Mouse (Mus musculus) CH12.LX (cell line): ENCODE measurements around the gene Gm17622. TPM values are rescaled to one million over a fixed set of nuclear protein-coding genes. Genes with fewer than 3 reads are reported as not detected.

Experiments used
- DNase-seq: peaks from one replicate; pipeline ENCODE4 v3.0.0-alpha.2; 2013; ENCODE audit errors: extremely low read depth
- H3K27ac ChIP-seq: 2 replicates; pipeline ENCODE4 v1.5.1; 2012; ENCODE audit warnings: low read depth, mild to moderate bottlenecking, control low read depth, moderate library complexity; ENCODE audit not compliant: insufficient read depth
- H3K27me3 ChIP-seq: replicated peaks from 2 replicates; pipeline ENCODE3; 2012; ENCODE audit warnings: inconsistent platforms
- H3K36me3 ChIP-seq, 2 experiments: replicated peaks in 1 of 2; 2 replicates each; pipeline versions ENCODE3 to v1.6.1; 2012; ENCODE audit warnings: inconsistent platforms in 1 of 2, low read length in 1 of 2, mild to moderate bottlenecking in 1 of 2, mixed read lengths in 1 of 2, moderate library complexity in 1 of 2; ENCODE audit not compliant: control insufficient read depth in 1 of 2, insufficient read depth in 1 of 2
- H3K4me1 ChIP-seq, 2 experiments: 2 replicates each; pipeline ENCODE4 v1.6.1; 2012; ENCODE audit warnings: inconsistent platforms in 1 of 2, moderate library complexity in 1 of 2; ENCODE audit not compliant: insufficient read depth in 2 of 2, control insufficient read depth in 1 of 2
- H3K4me2 ChIP-seq: 2 replicates; pipeline ENCODE4 v1.6.1; 2012; ENCODE audit warnings: low read depth, mild to moderate bottlenecking, control low read depth; ENCODE audit not compliant: poor library complexity, insufficient read depth, severe bottlenecking
- H3K4me3 ChIP-seq, 3 experiments: fragments of 150-350 bp in 1 of 3; sonication (generic) in 1 of 3; replicated peaks in 1 of 3; 2 replicates each; pipeline versions ENCODE3 to v1.5.1; 2011 to 2012; ENCODE audit warnings: low read depth in 2 of 3, low read length in 2 of 3, mild to moderate bottlenecking in 2 of 3, moderate library complexity in 2 of 3, control low read depth in 1 of 3, improper control_type of control experiment in 1 of 3, inconsistent platforms in 1 of 3, mixed read lengths in 1 of 3; ENCODE audit not compliant: poor library complexity in 1 of 3
- H3K79me2 ChIP-seq: replicated peaks from 2 replicates; pipeline ENCODE4 v1.6.1; 2012; ENCODE audit warnings: mild to moderate bottlenecking, moderate library complexity; ENCODE audit not compliant: control insufficient read depth, poor library complexity, insufficient read depth, severe bottlenecking; ENCODE audit errors: extremely low read depth
- H3K9ac ChIP-seq: 2 replicates; pipeline ENCODE4 v1.6.1; 2012; ENCODE audit warnings: low read depth, mild to moderate bottlenecking, control low read depth, moderate library complexity; ENCODE audit not compliant: insufficient read depth
- H3K9me3 ChIP-seq: replicated peaks from 2 replicates; pipeline ENCODE3; 2012; ENCODE audit warnings: low read length, inconsistent platforms, mixed read lengths
- EP300 ChIP-seq: IDR thresholded peaks from 2 replicates; pipeline ENCODE4 v1.6.1; 2011; ENCODE audit warnings: low read length, improper control_type of control experiment
- ETS1 ChIP-seq: conservative IDR thresholded peaks from 2 replicates; pipeline ENCODE4 v1.6.1; 2012; ENCODE audit warnings: low read depth, mild to moderate bottlenecking, inconsistent platforms, low read length, improper control_type of control experiment, moderate library complexity
- IRF4 ChIP-seq: IDR thresholded peaks from 2 replicates; pipeline ENCODE4 v1.6.1; 2014; ENCODE audit warnings: low read depth, mild to moderate bottlenecking, inconsistent platforms, low read length, improper control_type of control experiment
- JUND ChIP-seq: conservative IDR thresholded peaks from 2 replicates; pipeline ENCODE4 v1.6.1; 2011; ENCODE audit warnings: low read depth, low read length, improper control_type of control experiment
- KAT2A ChIP-seq: IDR thresholded peaks from 2 replicates; pipeline ENCODE4 v1.6.1; 2012; ENCODE audit warnings: low read length, improper control_type of control experiment, inconsistent platforms; ENCODE audit not compliant: insufficient replicate concordance
- MAX ChIP-seq: IDR thresholded peaks from 2 replicates; pipeline ENCODE4 v1.6.1; 2011; ENCODE audit warnings: low read length, improper control_type of control experiment
- MAZ ChIP-seq: IDR thresholded peaks from 2 replicates; pipeline ENCODE4 v1.6.1; 2012; ENCODE audit warnings: low read depth, mild to moderate bottlenecking, inconsistent platforms, low read length, improper control_type of control experiment, moderate library complexity
- MXI1 ChIP-seq: IDR thresholded peaks from 2 replicates; pipeline ENCODE4 v1.6.1; 2011; ENCODE audit warnings: mild to moderate bottlenecking, low read depth, low read length, improper control_type of control experiment
- MYC ChIP-seq: IDR thresholded peaks from 2 replicates; pipeline ENCODE4 v1.6.1; 2011; ENCODE audit warnings: low read depth, mild to moderate bottlenecking, improper control_type of control experiment, low read length
- NRF1 ChIP-seq: IDR thresholded peaks from 2 replicates; pipeline ENCODE4 v1.6.1; 2014; ENCODE audit warnings: low read depth, mild to moderate bottlenecking, inconsistent platforms, low read length, improper control_type of control experiment, moderate library complexity
- PAX5 ChIP-seq: IDR thresholded peaks from 2 replicates; pipeline ENCODE4 v1.6.1; 2012; ENCODE audit warnings: low read length, inconsistent platforms, mixed read lengths
- POLR2AphosphoS2 ChIP-seq: IDR thresholded peaks from 2 replicates; pipeline ENCODE4 v1.6.1; 2011; ENCODE audit warnings: low read depth, low read length, improper control_type of control experiment
- USF1 ChIP-seq: IDR thresholded peaks from 2 replicates; pipeline ENCODE4 v1.6.1; 2014; ENCODE audit warnings: low read depth, mild to moderate bottlenecking, inconsistent platforms, low read length, improper control_type of control experiment
- USF2 ChIP-seq: conservative IDR thresholded peaks from 2 replicates; pipeline ENCODE4 v1.6.1; 2011; ENCODE audit warnings: low read depth, low read length, improper control_type of control experiment
- ZKSCAN1 ChIP-seq: IDR thresholded peaks from 2 replicates; pipeline ENCODE4 v1.6.1; 2012; ENCODE audit warnings: low read depth, inconsistent platforms, low read length, improper control_type of control experiment, borderline replicate concordance
- dilution Hi-C: fragments of 300-500 bp; cut with MboI; formaldehyde crosslinking; loops from 2 replicates; pipeline ENCODE4 v1.14.3; 2020; ENCODE audit warnings: low sequenced_read_pairs; ENCODE audit not compliant: extremely low pct_unique_long_range_greater_than_20kb, extremely low pct_ligation_motif_present
- in situ Hi-C: fragments of 300-500 bp; cut with MboI; formaldehyde crosslinking; loops from 3 replicates; pipeline ENCODE4 v1.14.3; 2019; ENCODE audit warnings: low sequenced_read_pairs, low pct_ligation_motif_present, low pct_unique_long_range_greater_than_20kb, mixed read lengths
- polyA plus RNA-seq: library from polyadenylated mRNA; unstranded; fragments of >175 nt; gene quantifications from 2 replicates; pipeline ENCODE4 v1.2.1, GENCODE M21; 2012; ENCODE audit warnings: low read depth; ENCODE audit not compliant: insufficient read length
- total RNA-seq, 2 experiments: library from RNA; depleted of rRNA; stranded (reverse); fragments of 300-350 nt in 1 of 2; fragments of >200 nt in 1 of 2; gene quantifications; 2 replicates each; pipeline ENCODE4 v1.2.3; 2012 to 2014

Gm17622 gene
- total and polyA plus RNA-seq, 3 experiments: not detected

- H3K4me1 ChIP-seq: peaks cover 5 to 8% of the 10 kb centered on the region in 2 experiments; a peak in 3 of 4 replicates
- in situ Hi-C loops (no loop called here), dilution Hi-C loops (no loop called here)
- 0 out of 2 replicates have a peak, but pooled peaks cover 3% of the 10 kb centered on the region for H3K79me2 ChIP-seq
- peaks cover 2% of the 10 kb centered on the region for H3K9me3 ChIP-seq
- no peak for TF ChIP-seq ETS1
- H3K4me2 ChIP-seq: no peak overlapping the region
- H3K27ac ChIP-seq: no peak overlapping the region; the same call in 1 of the 2 replicates
- no peaks in the 10 kb centered on the region for H3K27me3 ChIP-seq
- H3K4me3 ChIP-seq: no peak overlapping the region
- H3K9ac ChIP-seq: no peak overlapping the region
- no peak for DNase-seq
- peaks cover 38 to 80% of the 10 kb centered on the region in 2 experiments for H3K36me3 ChIP-seq
Measured at GRCm38 (mm10) chr13:96487968-96488367, 2.6 kb upstream of the Gm17622 start.

- Histone ChIP-seq H3K9ac (no peak overlapping the region), H3K79me2 (no peaks in the 10 kb centered on the region), H3K27me3 (no peaks in the 10 kb centered on the region), H3K4me1 (no peaks in the 10 kb centered on the region), H3K4me2 (no peak overlapping the region), H3K36me3 (peaks cover 34 to 65% of the 10 kb centered on the region in 2 experiments), H3K4me3 (no peak overlapping the region), H3K27ac (no peak overlapping the region), H3K9me3 (no peaks in the 10 kb centered on the region)
- TF ChIP-seq ETS1 (no peak), EP300 (no peak), NRF1 (no peak), KAT2A (no peak), PAX5 (no peak)
- in situ Hi-C loops (no loop called here), dilution Hi-C loops (no loop called here)
- no peak for DNase-seq
Measured at GRCm38 (mm10) chr13:96496630-96497029, 6.1 kb downstream of the Gm17622 start.

- no peak overlapping the region for H3K4me3 ChIP-seq
- TF ChIP-seq USF2: no peak
- no peak for TF ChIP-seq USF1
- TF ChIP-seq IRF4: no peak
- TF ChIP-seq JUND: no peak
- TF ChIP-seq ZKSCAN1: no peak
- TF ChIP-seq KAT2A: no peak
- TF ChIP-seq MYC: no peak
- TF ChIP-seq MXI1: no peak
- TF ChIP-seq PAX5: no peak
- no peak for TF ChIP-seq POLR2AphosphoS2
- TF ChIP-seq EP300: no peak
- no peak for TF ChIP-seq MAZ
- TF ChIP-seq MAX: no peak
- TF ChIP-seq, all 38 proteins: peak for 0
- DNase-seq: no peak
- Histone ChIP-seq H3K27me3 (no peaks in the 10 kb centered on the region), H3K9me3 (no peaks in the 10 kb centered on the region), H3K36me3 (peaks cover 31 to 58% of the 10 kb centered on the region in 2 experiments), H3K27ac (no peak overlapping the region), H3K4me2 (no peak overlapping the region), H3K9ac (no peak overlapping the region), H3K4me1 (no peaks in the 10 kb centered on the region), H3K79me2 (no peaks in the 10 kb centered on the region)
- in situ Hi-C loops: no loop called here
- dilution Hi-C loops: no loop called here
Measured at GRCm38 (mm10) chr13:96499891-96500290, 9.4 kb downstream of the Gm17622 start.
